Mouse (Mus musculus) kidney, postnatal 4 days (tissue): ENCODE measurements around the gene Mageh1.
A peak's percentile ranks its signal among the peaks of the same experiment; 100 is the strongest.
"Not testable (repeated sequence)": the region's sequence is repeated elsewhere in the genome, so short reads cannot be mapped to it uniquely, and the experiment has no call there.

ENCODE experiments used
- DNase-seq, 2 experiments: peaks; one replicate each; pipeline ENCODE4 v3.0.0; 2021; ENCODE audit warnings: mixed read lengths in 2 of 2

The Mageh1 gene

GRCm38 (mm10) chrX:153037087-153037971 lies at the start of gene Mageh1:
Mageh1 (minus strand) TSS chrX:153037575.
- DNase-seq = peak; percentile 84 to 91

GRCm38 (mm10) chrX:153037972-153038744 lies 783 bp upstream of the Mageh1 start:
- DNase-seq = not testable (repeated sequence)

- DNase-seq = not testable (repeated sequence)
Observed at GRCm38 (mm10) chrX:153031547-153031946, 5.8 kb downstream of the Mageh1 start.

GRCm38 (mm10) chrX:153025709-153026108 lies 11.7 kb downstream of the Mageh1 start:
- DNase-seq = not testable (repeated sequence)

GRCm38 (mm10) chrX:153025255-153025654 lies 12.1 kb downstream of the Mageh1 start:
- DNase-seq = not testable (repeated sequence)

- DNase-seq = no peak
Observed at GRCm38 (mm10) chrX:153007685-153008047, 29.7 kb downstream of the Mageh1 start.

- peak; percentile 69 to 78 for DNase-seq
Observed at GRCm38 (mm10) chrX:153007021-153007684, 30.2 kb downstream of the Mageh1 start.

GRCm38 (mm10) chrX:153006387-153006841 lies 31.0 kb downstream of the Mageh1 start, which contains the start of gene Usp51:
Usp51 (plus strand) TSS chrX:153006469.
- peak; percentile 42 to 43 for DNase-seq

GRCm38 (mm10) chrX:152996105-152996504 lies 41.3 kb downstream of the Mageh1 start:
- DNase-seq = not testable (repeated sequence)

GRCm38 (mm10) chrX:152989852-152990251 lies 47.5 kb downstream of the Mageh1 start:
- DNase-seq = not testable (repeated sequence)
